Mouse (Mus musculus) limb, embryonic 11.5 days (tissue): ENCODE measurements around the gene Slc17a7. TPM values are rescaled to one million over a fixed set of nuclear protein-coding genes. Genes with fewer than 3 reads are reported as not detected.
"Not testable (repeated sequence)": the region's sequence is repeated elsewhere in the genome, so short reads cannot be mapped to it uniquely, and the experiment has no call there.

Experiments used
- ATAC-seq: fragments of 200-750 bp; cut with Nextera tagmentation; 2 replicates; pipeline ENCODE4 v1.8.0; 2017; ENCODE audit warnings: low read depth; ENCODE audit not compliant: insufficient number of reproducible peaks, low FRiP score, low TSS enrichment
- DNase-seq: peaks from one replicate; pipeline ENCODE4 v3.0.0-alpha.2; 2015; ENCODE audit warnings: low spot score
- H3K27ac ChIP-seq: fragments of 300-500 bp; sonication (generic); replicated peaks from 2 replicates; pipeline ENCODE4 v1.5.1; 2014; ENCODE audit warnings: low read depth, mild to moderate bottlenecking, low read length
- H3K27me3 ChIP-seq: fragments of 300-500 bp; sonication (generic); 2 replicates; pipeline ENCODE4 v1.6.1; 2014; ENCODE audit warnings: mild to moderate bottlenecking, low read length, mixed read lengths; ENCODE audit not compliant: control insufficient read depth, insufficient read depth
- H3K36me3 ChIP-seq: fragments of 300-500 bp; sonication (generic); 2 replicates; pipeline ENCODE4 v1.6.1; 2014; ENCODE audit warnings: mild to moderate bottlenecking, low read length, moderate library complexity, mixed read lengths; ENCODE audit not compliant: control insufficient read depth, insufficient read depth
- H3K4me1 ChIP-seq: fragments of 300-500 bp; sonication (generic); 2 replicates; pipeline ENCODE4 v1.6.1; 2014; ENCODE audit warnings: low read length, mixed read lengths; ENCODE audit not compliant: control insufficient read depth, insufficient read depth
- H3K4me2 ChIP-seq: fragments of 300-500 bp; sonication (generic); 2 replicates; pipeline ENCODE4 v1.6.1; 2014; ENCODE audit warnings: low read depth, mild to moderate bottlenecking, moderate library complexity; ENCODE audit not compliant: severe bottlenecking
- H3K4me3 ChIP-seq: fragments of 300-500 bp; sonication (generic); 2 replicates; pipeline ENCODE4 v1.5.1; 2014; ENCODE audit warnings: low read depth, low read length
- H3K9ac ChIP-seq: fragments of 300-500 bp; sonication (generic); 2 replicates; pipeline ENCODE4 v1.6.1; 2014; ENCODE audit warnings: mild to moderate bottlenecking, low read length
- H3K9me3 ChIP-seq: fragments of 300-500 bp; sonication (generic); 2 replicates; pipeline ENCODE4 v1.6.1; 2016; ENCODE audit warnings: low read length; ENCODE audit not compliant: control insufficient read depth
- WGBS: fragments of 180-500 bp; shearing (Covaris S2); extraction: QIAGEN DNeasy Blood & Tissue Kit; methylation state at CpG from one replicate; pipeline ENCODE4 v1.1.7; 2014; 5-methylcytosine and 5-hydroxymethylcytosine counted together
- polyA plus RNA-seq: library from polyadenylated mRNA; unstranded; fragments of >200 nt; fragmentation: Nextera tagmentation; extraction: Ambion mirVana; gene quantifications from 2 replicates; pipeline ENCODE4 v1.2.1, GENCODE M21; 2014

Gene Slc17a7
- polyA plus RNA-seq, 1 experiment from 2014 or later = 0.11 TPM

GRCm38 (mm10) chr7:45147899-45148298, 15.8 kb upstream of the Slc17a7 start:
- 0 out of 2 replicates have a peak, but pooled peaks cover 10% of the 10 kb centered on the region for H3K4me1 ChIP-seq
- no peak for DNase-seq
- no peaks in the 10 kb centered on the region for H3K27me3 ChIP-seq
- H3K4me2 ChIP-seq = no peak overlapping the region
- no peak overlapping the region for H3K9ac ChIP-seq
- 91% methylated on average over 11 of the region's 11 CpGs for WGBS
- H3K36me3 ChIP-seq = peaks cover 2% of the 10 kb centered on the region; the same call in 1 of the 2 replicates
- no peak overlapping the region for H3K27ac ChIP-seq
- H3K4me3 ChIP-seq = no peak overlapping the region
- no peak for ATAC-seq
- H3K9me3 ChIP-seq = no peaks in the 10 kb centered on the region

- H3K27ac ChIP-seq = no peak overlapping the region
- peaks cover 2% of the 10 kb centered on the region; the same call in 1 of the 2 replicates for H3K36me3 ChIP-seq
- whole genome bisulfite sequencing = 66% methylated on average over 4 of the region's 4 CpGs
- H3K4me2 ChIP-seq = no peak overlapping the region
- H3K9ac ChIP-seq = peak overlapping the region; percentile 1; the same call in 1 of the 2 replicates
- no peaks in the 10 kb centered on the region for H3K9me3 ChIP-seq
- H3K4me1 ChIP-seq = 0 out of 2 replicates have a peak, but pooled peaks cover 10% of the 10 kb centered on the region
- ATAC-seq (no peak), DNase-seq (no peak)
- no peaks in the 10 kb centered on the region for H3K27me3 ChIP-seq
- no peak overlapping the region for H3K4me3 ChIP-seq
Measured at GRCm38 (mm10) chr7:45148534-45149098, 15.1 kb upstream of the Slc17a7 start.

- Histone ChIP-seq H3K27me3 (no peaks in the 10 kb centered on the region), H3K36me3 (peaks cover 2% of the 10 kb centered on the region; the same call in 1 of the 2 replicates), H3K4me3 (no peak overlapping the region), H3K9me3 (no peaks in the 10 kb centered on the region), H3K9ac (no peak overlapping the region), H3K4me2 (no peak overlapping the region), H3K27ac (no peak overlapping the region), H3K4me1 (0 out of 2 replicates have a peak, but pooled peaks cover 10% of the 10 kb centered on the region)
- ATAC-seq (no peak), DNase-seq (no peak)
- 77% methylated on average over 6 of the region's 6 CpGs for WGBS
Measured at GRCm38 (mm10) chr7:45149545-45149944, 14.2 kb upstream of the Slc17a7 start.

- WGBS = 44% methylated on average over 4 of the region's 4 CpGs
- no peak overlapping the region for H3K27ac ChIP-seq
- no peak overlapping the region for H3K4me2 ChIP-seq
- H3K9ac ChIP-seq = no peak overlapping the region
- H3K4me3 ChIP-seq = no peak overlapping the region
- no peaks in the 10 kb centered on the region for H3K9me3 ChIP-seq
- ATAC-seq = no peak
- DNase-seq = no peak
- H3K36me3 ChIP-seq = peaks cover 2% of the 10 kb centered on the region; the same call in 1 of the 2 replicates
- no peaks in the 10 kb centered on the region for H3K27me3 ChIP-seq
- 0 out of 2 replicates have a peak, but pooled peaks cover 12% of the 10 kb centered on the region for H3K4me1 ChIP-seq
Measured at GRCm38 (mm10) chr7:45150321-45150720, 13.4 kb upstream of the Slc17a7 start.

GRCm38 (mm10) chr7:45151303-45151702, 12.4 kb upstream of the Slc17a7 start:
- Histone ChIP-seq H3K4me3 (no peak overlapping the region), H3K36me3 (peaks cover 2% of the 10 kb centered on the region; the same call in 1 of the 2 replicates), H3K27me3 (no peaks in the 10 kb centered on the region), H3K4me1 (0 out of 2 replicates have a peak, but pooled peaks cover 14% of the 10 kb centered on the region), H3K27ac (peak overlapping the region; percentile 33; the same call in 1 of the 2 replicates), H3K9me3 (no peaks in the 10 kb centered on the region), H3K4me2 (no peak overlapping the region), H3K9ac (no peak overlapping the region)
- ATAC-seq = no peak
- no peak for DNase-seq
- 22% methylated on average over 11 of the region's 11 CpGs for WGBS

- not testable (repeated sequence) for H3K36me3 ChIP-seq, H3K9ac ChIP-seq, H3K27me3 ChIP-seq, DNase-seq, H3K4me2 ChIP-seq, ATAC-seq, H3K27ac ChIP-seq, H3K4me3 ChIP-seq, H3K9me3 ChIP-seq
- 91% methylated on average over 2 of the region's 2 CpGs for WGBS
- 0 out of 2 replicates have a peak, but pooled peaks cover 14% of the 10 kb centered on the region for H3K4me1 ChIP-seq
Measured at GRCm38 (mm10) chr7:45153052-45153451, 10.7 kb upstream of the Slc17a7 start.

- 5% methylated on average over 5 of the region's 5 CpGs for WGBS
- Histone ChIP-seq H3K27me3 (no peaks in the 10 kb centered on the region), H3K4me1 (0 out of 2 replicates have a peak, but pooled peaks cover 14% of the 10 kb centered on the region), H3K4me2 (peak overlapping the region; percentile 53), H3K36me3 (peaks cover 2% of the 10 kb centered on the region; the same call in 1 of the 2 replicates), H3K4me3 (peak overlapping the region; percentile 51), H3K9me3 (no peaks in the 10 kb centered on the region), H3K27ac (peak overlapping the region; percentile 91; the same call in 1 of the 2 replicates), H3K9ac (peak overlapping the region; percentile 76)
- ATAC-seq (no peak), DNase-seq (no peak)
Measured at GRCm38 (mm10) chr7:45153586-45153985, 10.2 kb upstream of the Slc17a7 start.

- 5% methylated on average over 69 of the region's 69 CpGs for WGBS
- 0 out of 2 replicates have a peak, but pooled peaks cover 14% of the 10 kb centered on the region for H3K4me1 ChIP-seq
- H3K4me2 ChIP-seq = peak within 1 kb of the TSS; percentile 53
- peak within 1 kb of the TSS; percentile 91 for H3K27ac ChIP-seq
- H3K9me3 ChIP-seq = no peaks in the 10 kb centered on the region
- peak within 1 kb of the TSS; percentile 51 for H3K4me3 ChIP-seq
- ATAC-seq = peak; percentile 94
- peak within 1 kb of the TSS; percentile 76 for H3K9ac ChIP-seq
- DNase-seq = peak; percentile 98
- peaks cover 2% of the 10 kb centered on the region; the same call in 1 of the 2 replicates for H3K36me3 ChIP-seq
- H3K27me3 ChIP-seq = no peaks in the 10 kb centered on the region
Measured at GRCm38 (mm10) chr7:45154096-45154992, 9.4 kb upstream of the Slc17a7 start, which contains the start of the genes Pih1d1 and Aldh16a1. TSS of gene Pih1d1 (plus strand) at chr7:45154303. TSS of gene Aldh16a1 (minus strand) at chr7:45154584.
